Mouse (Mus musculus) brain, embryonic 18.5 days (tissue): ENCODE data around the gene Syce1l.

Experiments used
- DNase-seq: peaks from one replicate; pipeline ENCODE4 v3.0.0-alpha.2; 2012; ENCODE audit warnings: low read depth, low spot score

Gene Syce1l

GRCm38 (mm10) chr8:113672599-113673255, 29.7 kb downstream of the Syce1l start:
- DNase-seq: no peak

GRCm38 (mm10) chr8:113673300-113673699, 30.3 kb downstream of the Syce1l start:
- DNase-seq: no peak

GRCm38 (mm10) chr8:113674611-113675010, 31.6 kb downstream of the Syce1l start:
- no peak for DNase-seq

GRCm38 (mm10) chr8:113675281-113675680, 32.3 kb downstream of the Syce1l start:
- no peak for DNase-seq

- DNase-seq: no peak
These were observed 33.8 kb downstream of the Syce1l start for GRCm38 (mm10) chr8:113676811-113677210.

GRCm38 (mm10) chr8:113679361-113679760, 36.3 kb downstream of the Syce1l start:
- DNase-seq: no peak

GRCm38 (mm10) chr8:113687889-113688542, 45.0 kb downstream of the Syce1l start:
- DNase-seq: no peak

GRCm38 (mm10) chr8:113688543-113688915, 45.5 kb downstream of the Syce1l start:
- no peak for DNase-seq

GRCm38 (mm10) chr8:113691622-113692343, 48.8 kb downstream of the Syce1l start:
- no peak for DNase-seq

GRCm38 (mm10) chr8:113704968-113705367, 62.0 kb downstream of the Syce1l start:
- DNase-seq: no peak
